Mouse (Mus musculus): Measurements from ENCODE around the gene Comp. TPM values are rescaled to one million over a fixed set of nuclear protein-coding genes. Genes with fewer than 3 reads are reported as not detected.

Comp gene
- 0.28 and 0.29 TPM in 2 replicates for polyA plus RNA-seq (2012)

DNA sequence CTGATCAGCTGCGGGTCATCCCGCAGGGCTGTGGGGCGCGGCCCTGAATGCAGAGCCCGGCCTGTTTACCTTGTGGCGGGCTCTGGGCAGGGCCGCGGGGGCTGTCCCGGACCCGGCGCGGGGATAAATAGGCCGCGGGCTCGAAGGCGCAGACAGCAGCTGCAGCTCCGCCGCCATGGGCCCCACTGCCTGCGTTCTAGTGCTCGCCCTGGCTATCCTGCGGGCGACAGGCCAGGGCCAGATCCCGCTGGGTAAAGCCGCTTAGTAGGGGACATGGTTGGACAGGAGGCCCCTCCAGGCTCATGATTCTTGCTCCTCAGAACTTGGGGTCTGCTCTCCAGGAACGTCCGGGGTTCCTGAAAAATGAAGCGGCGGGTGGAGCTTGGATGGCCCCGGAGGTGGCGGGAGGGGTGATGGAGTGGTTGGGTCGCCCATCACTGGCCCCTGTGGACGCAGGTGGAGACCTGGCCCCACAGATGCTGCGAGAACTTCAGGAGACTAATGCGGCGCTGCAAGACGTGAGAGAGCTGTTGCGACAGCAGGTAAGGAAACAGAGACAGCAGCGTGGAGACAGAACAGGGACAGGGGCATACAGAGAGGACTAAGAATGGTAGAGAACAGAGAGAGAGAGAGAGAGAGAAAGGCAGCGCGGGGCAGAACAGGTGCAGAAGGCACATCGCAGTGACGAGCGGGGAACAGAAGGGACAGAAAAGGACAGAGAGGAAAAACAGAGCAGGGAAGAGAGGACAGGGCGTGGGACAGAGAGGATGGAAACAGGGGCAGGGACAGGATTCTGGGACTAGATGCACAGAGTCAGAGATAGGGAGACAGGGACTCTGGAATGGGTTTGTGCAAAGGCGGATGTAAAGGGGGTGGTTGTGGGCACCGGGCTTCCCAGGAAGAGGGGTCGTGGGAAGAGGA lies at the start of gene Comp:
TSS of gene Comp (plus strand) at position 162 of the 921 bp plus-strand sequence.
- no peak for TF ChIP-seq GATA1 (IDR thresholded peaks at IDR 0.05; ENCODE audit: low read length)

DNA sequence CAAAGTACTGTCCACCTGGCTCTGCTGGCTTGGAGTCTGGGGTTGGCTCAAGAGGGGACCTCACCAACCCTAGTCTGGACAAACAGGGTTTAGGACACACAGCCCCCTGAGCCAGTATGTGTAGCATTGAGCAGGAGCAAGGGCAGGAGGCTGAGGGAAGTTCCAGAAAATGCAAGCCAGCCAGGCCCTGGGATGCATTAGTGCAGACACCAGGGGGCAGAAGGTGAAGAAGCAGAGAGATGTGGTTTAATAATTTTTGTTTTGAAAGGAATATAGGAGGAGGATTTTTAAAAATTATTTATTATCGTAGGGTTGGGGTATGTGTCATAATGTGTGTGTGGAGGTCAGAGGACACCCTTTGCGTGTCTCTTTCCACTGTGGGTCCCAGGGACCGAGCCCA lies 49.6 kb upstream of the Comp start:
- TF ChIP-seq GATA1 (IDR thresholded peaks at IDR 0.05; ENCODE audit: low read length), result no peak

DNA sequence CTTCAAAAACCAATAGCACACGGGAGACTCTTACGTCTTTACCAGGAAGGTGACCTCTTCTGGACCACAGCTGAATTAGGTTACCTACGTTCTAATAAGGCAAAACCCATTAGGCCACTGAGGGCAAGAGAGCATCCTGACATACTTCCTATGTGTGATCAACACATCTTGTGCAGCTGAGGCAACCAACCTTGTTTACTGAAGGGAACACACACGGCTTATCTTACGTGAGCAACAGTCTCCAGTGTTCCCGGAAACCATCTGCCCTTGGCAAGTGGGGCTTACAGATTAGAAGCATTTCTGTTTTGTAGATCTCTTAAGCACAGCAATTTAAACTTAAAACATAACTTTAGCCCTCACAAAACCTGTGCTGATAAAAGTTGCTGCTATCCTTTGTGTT lies 45.8 kb upstream of the Comp start:
- no peak for TF ChIP-seq GATA1 (IDR thresholded peaks at IDR 0.05; ENCODE audit: low read length)

DNA sequence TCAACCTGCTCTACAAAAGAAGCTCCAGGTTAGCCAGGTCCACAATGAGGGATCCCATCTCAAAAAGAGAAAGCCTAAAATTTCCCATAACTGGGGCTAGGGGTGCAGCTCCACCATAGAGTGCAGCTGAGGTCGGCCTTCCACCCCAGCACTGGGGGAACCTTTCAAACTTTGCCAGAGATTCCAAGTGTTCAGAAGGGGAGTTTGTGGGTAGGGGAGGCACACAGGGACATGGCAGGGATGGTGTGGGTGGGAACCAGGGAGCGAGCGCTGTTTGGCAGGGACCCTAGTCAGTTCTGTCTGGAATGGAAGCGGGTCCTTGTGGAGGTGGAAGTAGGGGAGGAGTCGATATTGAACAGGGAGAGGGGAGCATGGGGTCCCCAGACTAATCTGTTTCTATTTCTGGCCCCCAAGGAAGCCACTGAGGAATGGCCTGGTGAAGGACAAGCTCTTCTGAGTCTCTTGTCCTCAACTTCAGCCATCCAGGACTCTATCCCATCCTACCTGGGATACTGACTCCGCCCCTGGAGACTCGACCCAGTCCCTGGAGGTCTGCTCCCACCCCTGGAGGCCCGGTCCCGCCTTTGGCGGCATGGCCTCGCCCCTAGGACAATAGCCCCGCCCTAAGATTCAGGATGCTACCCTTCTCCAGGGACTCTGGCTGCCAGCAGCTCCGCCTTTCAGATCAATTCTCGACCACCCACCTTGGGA lies 44.1 kb upstream of the Comp start, which contains the start of gene Gdf1:
TSS of gene Gdf1 (plus strand) at position 694 of the 711 bp plus-strand sequence.
- no peak for TF ChIP-seq GATA1 (IDR thresholded peaks at IDR 0.05; ENCODE audit: low read length)

DNA sequence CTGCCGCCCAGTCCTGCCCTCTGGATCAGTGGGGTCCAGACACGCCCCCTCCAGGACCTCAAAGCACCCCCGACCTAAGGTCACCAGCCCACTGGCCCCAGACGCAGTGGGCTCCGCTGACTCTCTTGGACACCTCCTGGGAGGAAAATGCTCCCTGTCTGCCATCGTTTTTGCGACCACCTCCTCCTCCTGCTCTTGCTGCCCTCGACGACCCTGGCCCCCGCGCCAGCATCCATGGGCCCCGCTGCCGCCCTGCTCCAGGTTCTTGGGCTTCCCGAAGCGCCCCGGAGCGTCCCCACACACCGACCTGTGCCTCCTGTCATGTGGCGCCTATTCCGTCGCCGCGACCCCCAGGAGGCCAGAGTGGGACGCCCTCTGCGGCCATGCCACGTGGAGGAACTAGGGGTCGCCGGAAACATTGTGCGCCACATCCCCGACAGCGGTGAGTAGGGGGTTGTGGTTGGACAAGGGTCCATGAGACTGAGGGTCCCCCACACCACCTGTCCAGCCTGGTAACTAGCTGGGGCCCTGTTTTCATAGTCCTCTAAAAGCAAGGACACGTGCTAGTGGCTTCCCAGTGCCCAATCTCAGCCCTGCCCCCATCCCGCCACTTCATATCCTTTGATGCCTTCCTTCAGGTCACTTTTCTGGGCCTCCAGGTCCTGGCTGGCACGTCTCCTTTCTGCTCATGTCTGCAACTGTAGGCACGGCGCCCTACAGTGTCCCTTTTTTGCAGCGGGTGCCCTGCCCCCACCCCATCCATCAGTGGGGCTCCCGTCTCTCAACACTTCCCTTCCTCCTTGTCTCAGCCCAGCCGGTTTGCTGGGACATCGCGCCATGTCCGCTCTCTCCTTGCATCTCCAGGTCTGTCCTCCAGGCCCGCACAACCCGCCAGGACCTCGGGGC lies 43.3 kb upstream of the Comp start:
- TF ChIP-seq GATA1 (IDR thresholded peaks at IDR 0.05; ENCODE audit: low read length), result no peak

DNA sequence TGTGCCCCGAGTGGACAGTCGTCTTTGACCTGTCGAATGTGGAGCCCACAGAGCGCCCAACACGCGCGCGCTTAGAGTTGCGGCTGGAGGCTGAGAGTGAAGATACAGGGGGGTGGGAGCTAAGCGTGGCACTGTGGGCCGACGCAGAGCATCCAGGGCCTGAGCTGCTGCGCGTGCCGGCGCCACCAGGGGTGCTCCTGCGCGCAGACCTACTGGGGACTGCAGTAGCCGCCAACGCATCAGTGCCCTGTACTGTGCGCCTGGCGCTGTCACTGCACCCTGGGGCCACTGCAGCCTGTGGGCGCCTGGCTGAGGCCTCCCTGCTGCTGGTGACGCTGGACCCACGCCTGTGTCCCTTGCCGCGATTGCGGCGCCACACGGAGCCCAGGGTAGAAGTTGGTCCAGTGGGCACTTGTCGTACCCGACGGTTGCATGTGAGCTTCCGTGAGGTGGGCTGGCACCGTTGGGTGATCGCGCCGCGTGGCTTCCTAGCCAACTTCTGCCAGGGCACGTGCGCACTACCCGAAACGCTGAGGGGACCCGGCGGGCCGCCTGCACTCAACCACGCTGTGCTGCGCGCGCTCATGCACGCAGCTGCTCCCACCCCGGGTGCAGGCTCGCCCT lies 42.5 kb upstream of the Comp start:
- TF ChIP-seq GATA1 (IDR thresholded peaks at IDR 0.05; ENCODE audit: low read length), result no peak

DNA sequence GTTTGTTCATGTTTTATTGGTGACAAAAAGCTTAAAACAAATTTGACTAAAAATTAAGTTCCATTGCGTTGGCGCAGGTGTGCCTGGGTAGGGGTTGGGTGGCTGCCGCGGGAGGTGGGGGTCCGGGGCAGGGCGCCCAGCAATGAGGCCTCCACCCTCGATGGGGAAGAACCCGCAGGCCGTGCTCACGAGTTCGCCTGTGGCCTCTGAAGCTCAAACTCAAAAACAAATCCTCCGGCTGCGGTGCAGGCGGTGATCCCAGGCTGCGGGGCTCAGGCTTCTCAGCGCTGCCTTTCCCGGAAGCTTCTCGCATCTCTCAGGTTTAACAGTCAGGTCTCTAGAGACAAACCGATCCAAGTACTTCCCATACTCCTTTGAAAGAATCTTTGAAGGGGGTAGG lies 41.8 kb upstream of the Comp start:
- no peak for TF ChIP-seq GATA1 (IDR thresholded peaks at IDR 0.05; ENCODE audit: low read length)

DNA sequence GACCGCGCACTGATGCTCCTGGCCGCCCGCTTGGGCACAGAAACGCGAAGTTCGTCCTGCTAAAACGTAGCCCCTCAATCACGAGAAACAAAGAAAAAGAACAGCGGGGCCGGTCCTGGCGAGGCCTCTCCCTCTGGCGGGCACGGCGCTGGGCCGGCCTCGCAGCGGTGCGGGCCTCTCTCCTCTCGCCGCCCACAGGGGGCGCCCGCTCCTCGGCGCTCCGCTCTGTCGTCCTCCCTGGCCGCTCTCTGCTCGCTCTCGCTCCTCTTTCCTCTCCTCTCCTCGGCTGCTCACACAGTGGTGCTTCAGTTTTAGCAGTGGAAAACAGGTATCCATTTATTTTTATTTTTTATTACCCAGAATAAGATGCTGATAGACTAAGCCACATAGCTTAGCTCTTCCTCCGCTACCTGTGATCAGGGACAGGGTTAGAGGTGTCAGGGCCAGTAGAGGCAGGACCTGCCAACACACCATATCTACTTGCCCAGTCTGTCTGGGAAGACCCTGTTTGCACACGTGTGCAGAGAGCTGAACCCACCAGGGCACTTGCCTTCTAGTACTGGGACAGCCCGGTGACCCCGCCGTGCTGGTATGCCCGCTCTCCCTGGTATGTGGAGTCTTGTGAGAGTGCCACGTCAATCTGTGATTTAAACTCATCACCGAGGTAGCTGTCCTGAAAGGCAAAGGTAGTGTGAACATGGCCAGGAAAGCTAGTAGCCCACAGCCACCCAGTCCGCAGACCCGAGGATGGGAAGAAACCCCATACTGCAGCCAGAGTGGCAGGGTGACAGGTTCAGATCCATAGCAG lies 41.1 kb upstream of the Comp start:
- TF ChIP-seq GATA1 (IDR thresholded peaks at IDR 0.05; ENCODE audit: low read length), result no peak

DNA sequence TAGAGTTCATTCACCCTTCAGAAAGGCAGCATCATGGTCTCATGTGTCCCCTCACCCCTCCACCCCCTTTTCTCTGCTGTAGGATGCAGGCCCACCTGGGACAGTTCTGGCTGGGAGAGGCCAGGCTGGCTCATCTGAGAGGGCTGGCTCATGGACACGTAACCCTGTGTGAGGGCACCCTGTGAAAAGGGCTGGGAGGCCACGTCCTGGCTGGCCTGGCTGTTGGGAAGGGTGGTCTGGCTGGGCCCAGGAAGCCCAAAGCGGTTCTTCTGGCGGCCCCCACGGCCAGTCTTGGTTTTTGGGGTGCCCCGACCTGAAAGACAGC lies 40.5 kb upstream of the Comp start:
- TF ChIP-seq GATA1 (IDR thresholded peaks at IDR 0.05; ENCODE audit: low read length), result no peak

DNA sequence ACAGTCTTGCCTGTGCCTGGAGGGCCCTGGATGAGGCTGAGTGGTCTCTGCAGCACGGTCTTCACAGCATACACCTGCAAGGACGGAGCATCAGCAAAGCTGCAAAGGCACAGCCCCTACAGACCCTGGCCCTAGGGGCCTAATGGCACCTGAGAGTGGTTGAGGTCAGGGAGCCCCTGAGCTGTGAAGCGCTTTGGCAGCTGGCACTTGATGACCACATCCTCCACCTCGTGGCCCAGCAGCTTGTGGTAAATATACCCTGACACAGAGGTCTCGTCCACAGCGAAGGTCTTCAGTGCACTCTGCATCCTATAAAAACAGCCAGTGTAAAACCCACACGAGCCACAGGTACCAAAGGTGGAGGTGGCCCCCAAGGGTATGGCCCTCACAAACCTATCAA lies 34.4 kb upstream of the Comp start:
- no peak for TF ChIP-seq GATA1 (IDR thresholded peaks at IDR 0.05; ENCODE audit: low read length)

DNA sequence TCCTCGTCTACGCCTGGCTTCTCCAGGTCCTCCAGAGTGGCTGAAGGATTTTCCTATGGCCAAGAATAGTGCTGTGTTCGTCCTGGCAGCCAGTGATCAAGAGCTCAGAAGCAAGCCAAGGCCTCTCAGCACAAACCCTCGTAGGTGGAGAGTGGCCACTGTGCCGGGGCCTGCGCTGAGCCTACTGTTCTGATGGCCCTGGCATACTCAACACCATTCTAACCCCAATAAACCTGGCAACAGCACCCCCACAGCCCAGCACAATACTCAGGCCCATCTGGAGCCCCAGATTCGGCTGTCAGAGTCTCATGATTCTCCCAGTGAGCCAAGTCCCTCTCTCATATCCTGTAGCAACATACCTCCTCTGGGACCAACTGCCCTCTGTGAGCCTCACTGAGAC lies 32.7 kb upstream of the Comp start:
- no peak for TF ChIP-seq GATA1 (IDR thresholded peaks at IDR 0.05; ENCODE audit: low read length)

DNA sequence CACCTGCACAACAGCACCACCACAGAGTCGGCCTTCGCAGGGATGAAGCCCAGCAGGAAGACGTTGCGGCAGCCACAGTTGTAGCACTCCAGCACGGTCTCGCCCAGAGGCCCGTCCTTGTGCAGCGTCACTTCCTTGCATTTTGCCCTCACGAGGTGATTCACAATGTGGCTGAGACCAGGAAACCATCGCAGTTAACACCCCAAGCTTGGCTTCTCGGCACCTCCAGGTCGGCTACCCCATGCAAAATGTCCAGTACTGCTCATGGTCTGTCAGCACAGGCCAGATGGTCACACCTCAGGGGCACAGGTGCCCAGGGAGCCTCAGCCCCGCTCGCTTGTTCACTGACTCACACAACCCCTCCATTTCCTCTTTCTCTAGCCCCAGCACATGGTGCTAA lies 31.4 kb upstream of the Comp start:
- TF ChIP-seq GATA1 (IDR thresholded peaks at IDR 0.05; ENCODE audit: low read length), result no peak

DNA sequence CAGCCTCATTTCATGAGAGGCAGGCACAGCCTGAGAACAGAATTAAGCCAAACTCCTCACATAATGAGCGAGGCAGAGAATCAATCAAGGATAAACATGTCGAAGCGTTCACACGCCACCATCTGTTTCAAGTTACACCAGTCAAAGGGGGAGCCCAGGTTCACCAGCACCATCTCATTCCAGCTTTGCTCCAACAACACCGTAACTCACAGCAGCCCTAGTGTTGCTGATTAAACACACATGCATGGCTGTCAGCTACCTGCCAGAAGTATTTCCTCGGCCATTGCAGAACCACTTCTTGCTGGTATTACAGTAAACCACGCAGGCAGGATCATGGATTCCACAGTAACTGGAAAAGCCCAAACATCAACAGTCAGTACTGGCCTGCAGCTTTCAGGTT lies 30.3 kb upstream of the Comp start:
- no peak for TF ChIP-seq GATA1 (IDR thresholded peaks at IDR 0.05; ENCODE audit: low read length)

DNA sequence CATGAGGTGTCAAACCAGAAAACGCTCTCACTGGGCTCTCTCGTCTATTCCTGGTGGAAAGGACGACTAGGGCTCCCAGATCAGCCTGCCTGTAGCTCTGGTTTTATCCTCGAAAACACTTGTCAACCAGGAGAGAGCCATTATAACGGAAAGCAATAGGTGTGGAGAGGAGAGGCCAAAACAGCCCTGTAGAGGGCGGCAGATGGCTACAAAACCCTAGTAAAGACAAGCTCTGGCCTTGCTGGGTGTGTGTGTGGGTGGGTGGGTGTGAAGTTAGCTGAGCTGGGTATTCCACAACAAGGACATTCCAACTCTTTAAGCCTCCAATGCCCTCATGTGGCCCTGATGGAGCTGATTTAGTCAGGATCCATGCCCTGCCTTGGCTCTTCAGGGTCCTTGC lies 29.7 kb upstream of the Comp start:
- TF ChIP-seq GATA1 (IDR thresholded peaks at IDR 0.05; ENCODE audit: low read length), result no peak
